Mouse (Mus musculus): ENCODE data around the gene Slc35b2.

Slc35b2 gene

DNA sequence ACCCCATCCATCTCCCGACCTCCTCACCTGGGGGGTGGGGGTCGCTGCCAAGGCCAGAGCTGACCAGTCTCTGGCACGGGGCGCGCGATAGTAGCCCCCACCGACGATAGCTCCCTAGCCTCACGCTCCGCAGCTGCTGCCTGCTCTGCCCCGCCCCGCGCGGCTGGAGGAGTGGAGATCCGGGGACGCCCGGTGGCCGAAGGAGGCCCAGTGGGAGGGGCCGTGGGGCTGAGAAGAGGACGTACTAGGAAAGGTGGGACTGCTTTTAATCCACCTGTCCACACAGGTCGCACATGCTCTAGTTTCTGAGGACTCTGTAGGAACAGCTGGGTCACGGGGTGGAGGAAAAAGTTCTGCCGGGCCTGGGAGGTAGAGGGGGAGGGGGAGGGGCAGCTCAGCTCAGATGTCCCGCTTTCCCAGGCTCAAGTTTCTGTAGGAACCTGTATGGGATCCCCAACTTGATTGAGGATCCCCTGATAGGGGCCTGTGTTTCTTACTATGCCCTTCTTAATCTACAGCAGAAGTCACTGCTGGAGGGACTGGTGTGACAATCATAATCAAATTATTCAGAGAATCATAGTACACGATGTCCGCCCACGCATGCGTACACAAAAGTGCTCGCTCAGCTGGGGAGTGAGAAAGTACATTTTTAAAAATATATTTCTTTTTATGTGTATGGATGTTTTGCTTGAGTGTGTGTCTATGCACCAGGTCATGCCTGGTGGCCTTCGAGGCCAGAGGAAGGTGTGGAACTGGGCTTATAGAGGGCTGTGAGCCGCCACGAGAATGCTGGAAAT lies 36.0 kb downstream of the Slc35b2 start, which contains the start of gene Slc29a1:
Gene Slc29a1 (minus strand): TSS at position 161 of the 797 bp plus-strand sequence.
- DNase-seq (ENCODE audit: low spot score in 2 of 2) = peak in 1 of 2 experiments; percentile 61

DNA sequence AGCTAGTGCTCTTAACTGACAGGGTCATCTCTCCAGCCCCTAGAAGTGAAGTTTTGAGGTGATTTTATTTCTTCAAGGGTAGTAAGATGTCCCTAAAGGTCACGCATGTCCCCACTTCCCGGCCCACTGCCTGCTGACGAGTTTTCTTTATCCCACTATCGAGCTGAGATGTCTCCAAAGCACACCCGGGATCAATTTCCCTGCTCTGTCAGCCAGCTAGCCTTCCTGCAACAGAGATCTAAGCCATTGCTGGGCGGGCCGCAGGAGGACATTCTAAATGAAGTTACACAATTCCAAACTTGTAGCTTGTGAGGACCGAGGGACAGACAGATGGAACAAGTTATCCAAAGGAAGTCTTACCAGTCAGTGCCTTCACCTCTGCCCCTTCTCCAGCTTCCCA lies 36.6 kb downstream of the Slc35b2 start:
- DNase-seq (ENCODE audit: low spot score in 2 of 2) = no peak

DNA sequence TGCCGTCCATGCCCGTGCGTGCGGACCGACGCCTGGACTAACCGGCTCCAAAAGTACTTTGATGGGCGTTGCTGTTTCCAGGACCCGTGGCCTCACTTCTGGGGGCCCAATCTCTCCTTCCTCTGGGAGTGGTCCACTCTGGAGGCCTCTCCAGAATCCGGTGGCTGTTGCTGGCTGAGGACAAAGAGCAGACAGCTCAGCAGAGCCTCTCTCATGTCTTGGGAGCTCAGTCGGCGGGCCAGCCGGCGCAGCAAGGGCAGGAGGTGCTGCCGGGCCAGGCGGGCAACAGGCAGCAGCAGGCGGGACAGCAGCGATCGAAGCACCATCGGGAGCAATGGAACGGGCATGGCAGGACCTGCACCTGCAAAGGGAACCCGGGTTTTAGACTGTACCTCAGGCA lies 37.7 kb downstream of the Slc35b2 start:
- DNase-seq (ENCODE audit: low spot score in 2 of 2) = no peak

DNA sequence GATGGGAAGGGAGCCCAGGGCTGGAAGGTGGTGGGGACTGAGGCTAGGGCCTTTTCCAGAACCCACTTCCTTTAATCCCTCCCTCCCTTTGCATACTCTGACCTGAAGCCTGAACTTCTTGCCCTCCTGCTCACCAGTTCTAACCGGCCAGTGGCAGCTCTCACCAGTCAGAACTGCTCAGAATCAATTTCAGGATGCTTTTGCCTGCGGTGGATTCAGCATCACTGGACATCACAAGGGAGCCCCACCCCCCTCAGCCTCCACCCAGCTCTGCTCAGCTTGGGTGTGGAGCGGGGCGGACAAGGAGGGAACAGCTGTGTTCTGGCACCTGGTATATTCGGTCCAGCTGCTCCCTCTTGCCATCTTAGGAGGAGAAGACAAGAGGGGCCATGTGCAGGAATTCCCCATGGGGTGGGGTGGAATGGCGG lies 38.2 kb downstream of the Slc35b2 start, which contains the start of gene Mymx:
Gene Mymx (minus strand): TSS at position 226 of the 428 bp plus-strand sequence.
- no peak for DNase-seq (ENCODE audit: low spot score in 2 of 2)

DNA sequence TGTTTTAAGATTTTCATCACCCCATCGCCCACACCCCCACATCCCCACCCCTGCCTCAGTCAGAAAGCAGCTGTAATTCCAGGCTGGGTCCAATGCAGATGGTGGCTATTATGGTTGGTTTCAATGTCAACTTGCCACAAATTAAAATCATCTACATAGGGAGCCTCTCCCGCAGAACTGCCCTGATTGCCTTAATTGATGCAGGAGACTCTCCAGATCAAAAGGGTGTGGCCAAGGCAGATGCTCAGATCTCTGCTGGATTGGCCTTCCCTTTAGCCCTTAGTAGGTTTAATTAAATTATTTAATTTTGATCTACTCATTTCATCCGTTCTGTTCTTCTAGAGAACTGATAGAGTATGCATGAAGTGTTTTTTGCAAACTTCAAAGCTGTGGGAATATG lies 39.3 kb downstream of the Slc35b2 start:
- DNase-seq (ENCODE audit: low spot score in 2 of 2) = no peak

DNA sequence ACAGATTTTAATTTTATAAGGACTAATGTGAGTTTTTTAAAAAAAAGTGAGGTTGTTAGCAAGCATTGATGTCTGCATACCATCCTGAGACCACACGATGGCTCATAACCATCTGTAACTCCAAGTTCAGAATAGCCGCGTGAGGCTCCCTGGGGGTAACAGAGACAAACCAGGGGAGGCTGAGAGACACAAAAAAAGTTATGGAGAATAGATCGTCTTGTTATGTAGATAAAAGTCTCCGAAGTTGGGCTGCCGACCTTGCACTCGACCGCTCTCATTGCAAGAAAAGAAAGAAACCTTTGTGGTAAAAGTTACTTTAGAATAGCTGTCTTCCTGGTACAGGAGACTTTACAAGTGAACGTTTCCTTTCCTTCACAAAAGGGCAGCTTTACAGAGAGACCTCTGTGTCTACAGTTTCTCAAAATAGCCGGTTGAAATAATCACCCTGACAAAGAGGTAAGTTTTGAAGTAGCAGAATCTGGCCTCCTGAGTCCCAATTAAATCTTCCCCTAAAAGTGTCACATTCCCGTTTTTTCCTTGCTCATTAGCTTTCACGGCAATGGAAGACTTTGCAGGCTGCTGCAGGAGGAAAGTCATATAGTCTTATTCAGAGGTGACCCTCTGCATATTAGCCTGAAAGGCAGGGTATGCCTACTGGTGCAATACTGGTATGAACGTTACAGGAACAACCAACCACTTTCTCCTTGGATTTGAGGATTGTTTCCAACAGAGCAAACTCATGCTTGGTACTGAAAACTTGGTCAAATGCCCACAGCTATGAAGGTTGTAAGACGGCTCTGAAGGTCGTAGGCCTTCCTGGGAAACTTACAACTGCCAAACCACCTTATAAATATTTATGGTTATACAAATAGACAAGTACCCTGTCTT lies 43.6 kb downstream of the Slc35b2 start:
- DNase-seq (ENCODE audit: low spot score in 2 of 2) = no peak

DNA sequence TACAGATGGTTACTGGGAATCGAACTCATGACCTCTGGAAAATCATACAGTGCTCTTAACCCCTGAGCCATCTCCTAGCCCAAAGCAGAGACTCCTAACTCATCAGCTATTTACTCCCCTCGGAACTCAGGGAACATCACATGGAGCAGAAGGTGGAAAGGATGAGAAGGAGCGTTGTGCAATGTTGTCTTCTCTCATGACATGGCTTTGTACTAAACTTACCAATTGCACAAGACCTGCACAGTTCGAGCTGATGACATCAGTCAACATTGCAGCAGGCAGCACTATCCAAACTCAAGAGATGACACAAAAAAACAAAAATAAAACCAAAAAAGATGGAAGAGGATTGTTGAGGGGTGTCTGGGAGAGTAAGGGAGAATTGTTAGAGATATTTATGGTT lies 44.7 kb downstream of the Slc35b2 start:
- no peak for DNase-seq (ENCODE audit: low spot score in 2 of 2)

DNA sequence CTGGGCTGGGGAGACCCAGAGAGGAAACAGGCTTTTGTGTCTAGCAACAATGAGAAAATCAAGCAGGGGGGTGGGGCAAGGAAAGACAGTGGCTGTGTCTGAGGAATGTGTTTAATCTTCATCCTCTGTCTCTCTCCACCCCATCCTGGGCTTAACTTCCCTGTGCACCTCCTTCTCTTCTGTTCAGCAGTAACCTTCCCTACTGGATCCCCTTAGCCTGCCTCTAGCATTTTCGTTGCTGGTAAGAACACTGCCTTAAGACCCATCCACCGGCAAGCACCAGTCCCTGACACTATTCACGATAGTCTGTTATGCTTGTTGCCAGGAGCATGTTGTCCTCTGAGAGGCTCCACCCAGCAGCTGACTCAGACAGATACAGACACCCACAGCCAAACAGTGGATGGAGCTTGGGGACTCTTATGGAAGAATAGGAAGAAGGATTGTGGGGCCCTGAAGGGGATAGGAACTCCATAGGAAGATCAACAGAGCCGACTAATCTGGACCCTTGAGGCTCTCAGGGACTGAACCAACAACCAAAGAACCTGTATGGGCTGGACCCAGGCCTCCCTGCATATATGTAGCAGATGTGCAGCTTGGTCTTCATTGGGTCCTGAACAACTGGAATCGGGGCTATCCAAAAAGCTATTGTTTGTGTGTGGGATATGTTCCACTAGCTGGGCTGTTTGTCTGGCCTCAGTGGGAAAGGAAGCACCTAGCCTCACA lies 46.6 kb downstream of the Slc35b2 start:
- no peak for DNase-seq (ENCODE audit: low spot score in 2 of 2)

DNA sequence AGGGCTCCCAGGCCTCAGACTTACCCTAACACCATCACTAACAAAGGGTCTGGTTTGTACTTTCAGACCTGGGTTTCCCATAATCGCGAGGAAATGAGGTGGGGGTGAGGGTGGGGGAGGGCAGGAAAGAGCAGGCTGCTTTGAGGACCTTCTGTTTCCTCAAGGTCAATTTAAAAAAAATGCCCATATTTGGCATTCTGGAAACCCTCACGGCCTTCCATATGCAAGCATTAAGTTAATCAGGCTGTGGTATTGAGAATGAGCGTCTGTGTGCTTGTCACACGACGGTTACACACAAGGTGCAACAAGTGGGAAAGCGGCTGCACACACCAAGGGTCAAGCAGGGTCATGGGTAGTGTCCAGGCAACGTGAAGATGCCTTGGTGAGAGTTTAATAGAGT lies 48.3 kb downstream of the Slc35b2 start:
- DNase-seq (ENCODE audit: low spot score in 2 of 2) = no peak

DNA sequence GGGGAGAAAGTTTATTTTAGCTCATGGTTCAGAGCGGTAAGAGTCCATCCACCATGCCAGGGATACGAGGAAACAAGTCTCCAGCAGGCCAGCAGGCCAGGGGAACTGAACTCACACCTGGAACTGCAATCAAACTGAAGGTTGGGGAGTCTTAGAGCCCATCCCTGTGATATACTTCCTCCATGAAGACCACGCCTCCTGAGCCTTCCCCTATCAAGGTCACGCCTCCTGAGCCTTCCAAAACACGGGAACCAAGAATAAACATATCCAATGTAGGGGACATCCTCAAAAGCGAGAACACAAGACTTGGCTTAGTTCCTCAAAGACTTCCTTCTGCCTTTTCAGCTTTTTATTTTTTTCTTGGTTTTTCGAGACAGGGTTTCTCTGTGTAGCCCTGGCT lies 49.2 kb downstream of the Slc35b2 start:
- DNase-seq (ENCODE audit: low spot score in 2 of 2) = no peak

DNA sequence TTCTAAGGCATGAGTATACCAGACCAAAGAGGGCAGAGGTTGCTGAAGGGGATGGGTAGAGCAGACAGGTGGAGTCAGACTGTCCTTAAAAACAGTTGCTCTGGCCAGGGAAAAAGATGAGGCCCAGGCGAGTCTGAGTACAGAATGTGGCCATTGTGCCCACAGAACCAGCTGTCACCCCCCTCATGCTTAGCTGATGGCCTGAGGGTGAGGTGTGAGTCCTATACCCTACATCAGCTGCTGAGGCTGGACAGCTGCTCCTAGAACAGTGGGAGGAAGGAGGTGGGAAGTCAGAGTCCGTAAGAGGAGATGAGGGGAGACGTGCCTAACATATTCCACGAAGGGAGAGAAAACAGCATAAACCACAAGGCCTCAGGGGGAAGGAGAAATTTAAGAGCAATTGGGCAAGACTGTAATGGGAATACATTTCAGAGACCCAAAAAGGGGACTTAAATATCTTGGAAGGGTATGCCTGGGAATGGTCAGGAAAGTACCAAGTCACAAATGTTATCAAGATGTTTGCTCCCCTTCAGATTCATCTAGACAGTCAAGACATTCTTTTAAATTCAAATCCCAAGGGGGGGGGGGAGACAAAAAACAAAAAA lies 52.5 kb downstream of the Slc35b2 start:
- no peak for DNase-seq (ENCODE audit: low spot score in 2 of 2)

DNA sequence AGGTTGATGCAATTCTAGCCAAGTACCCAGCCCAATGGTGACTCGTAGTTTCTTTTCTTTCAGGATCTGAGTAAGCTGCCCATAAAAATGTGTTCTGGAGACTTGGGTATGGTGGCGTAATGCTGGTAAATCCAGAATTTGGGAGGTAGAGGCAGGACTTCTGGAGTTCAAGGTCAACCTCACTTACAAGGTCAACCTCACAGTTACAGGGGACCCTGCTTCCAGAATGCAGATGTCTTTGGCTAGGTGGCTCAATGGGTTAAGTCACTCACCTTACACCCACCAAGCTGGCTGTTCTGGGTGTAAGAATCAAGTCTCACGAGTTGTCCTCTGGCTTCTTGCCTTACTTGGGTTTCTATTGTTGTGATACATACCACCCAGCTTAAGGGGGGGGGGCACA lies 53.0 kb downstream of the Slc35b2 start:
- DNase-seq (ENCODE audit: low spot score in 2 of 2) = no peak

Data from spleen, postnatal 10 days (tissue).